Mouse (Mus musculus): ENCODE results near the gene Kbtbd8.

The Kbtbd8 gene

DNA sequence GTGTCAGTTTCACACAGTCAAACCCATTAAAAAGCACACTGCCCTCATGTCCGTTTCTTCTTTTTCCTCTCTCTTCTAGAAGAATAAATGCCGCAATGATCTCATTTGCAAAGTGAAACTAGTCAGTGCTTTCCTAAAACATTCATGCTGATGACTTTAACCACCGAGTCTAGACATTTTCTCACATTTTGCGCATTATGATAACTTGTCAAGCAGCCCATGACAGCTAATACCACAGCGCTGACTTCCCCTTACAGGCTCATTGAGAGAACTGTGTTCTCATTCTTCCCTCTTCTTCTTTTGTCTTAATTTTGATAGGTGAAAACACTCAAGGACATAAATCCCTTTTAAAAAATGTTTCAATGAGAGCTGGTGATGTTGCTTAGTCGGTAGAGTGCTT is 52.4 kb downstream of the Kbtbd8 start:
- peak; percentile 20; the same call in 1 of the 2 replicates for ATAC-seq (ENCODE audit: low TSS enrichment)

GRCm38 (mm10) chr6:95174311-95175143 is 57.5 kb downstream of the Kbtbd8 start:
- no peak for ATAC-seq (ENCODE audit: low TSS enrichment)
